9 mouse cellular contexts compared by ENCODE assay signal in the genomic region with DNA sequence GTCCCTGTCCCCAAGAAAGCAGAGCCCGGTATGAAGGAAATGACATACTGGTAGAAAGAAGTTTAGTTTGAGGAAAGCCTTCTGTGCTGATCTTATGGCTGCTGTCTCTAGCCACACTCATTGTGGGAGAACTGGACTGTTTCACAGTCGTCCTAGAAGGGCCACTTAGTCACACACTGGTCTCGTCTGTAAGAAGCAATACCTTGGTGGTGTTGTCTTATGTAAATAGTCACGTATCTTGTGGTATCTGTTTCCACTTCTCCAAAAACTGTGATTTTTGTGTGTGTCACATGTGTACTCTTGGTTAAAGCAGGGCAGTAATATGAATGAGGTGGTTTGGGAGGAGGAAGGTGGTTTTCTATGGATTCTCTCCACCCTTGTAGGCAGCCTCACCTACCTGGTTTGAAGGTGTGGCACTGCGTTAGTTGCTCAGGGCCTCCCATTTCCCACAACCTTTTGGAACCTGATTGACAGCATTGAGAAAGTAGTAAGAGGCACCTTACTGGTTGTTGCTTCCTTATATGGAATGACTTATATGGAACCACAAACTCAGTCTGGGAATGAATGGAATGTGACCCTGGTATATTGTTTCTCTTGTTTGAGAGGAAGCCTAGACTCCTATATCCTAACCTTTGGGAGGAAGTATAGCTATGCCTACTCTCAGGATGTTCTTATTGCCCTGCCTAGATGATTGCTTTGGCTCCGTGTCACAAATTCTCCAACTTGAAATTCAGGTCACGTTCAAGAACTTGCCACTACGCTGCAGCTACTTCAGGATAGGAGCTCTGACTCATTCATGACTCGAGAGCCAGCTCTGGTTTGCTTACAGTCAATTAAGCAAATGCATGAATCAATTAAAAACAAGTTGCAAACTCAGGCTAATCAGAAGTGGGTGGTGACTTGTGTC. TPM values are rescaled to one million over a fixed set of nuclear protein-coding genes. Genes with fewer than 3 reads are reported as not detected.
DNase-seq lines count a peak whose midpoint lies in the region; ATAC-seq lines count a peak whose summit lies in the region.
"Had no signal": no experiment of that assay in that cellular context is flagged by ENCODE, and none has a peak within 500 bp of the region (broad histone marks: within the 10 kb centered on the region; RNA-seq: fewer than 3 reads in every experiment).

No protein-coding gene starts in this region.

- no peak for DNase-seq in heart, adult 18-20 months
- DNase-seq in 3134 (ENCODE audit: extremely low read depth, insufficient read length, low spot score): peak; percentile 59
- DNase-seq in fat pad, adult 2 months (ENCODE audit: extremely low read depth, low read depth, low spot score): peak; percentile 28
- DNase-seq in spleen, adult 18-20 months: no peak
- DNase-seq in hindbrain, embryonic 14.5 days (ENCODE audit: low spot score): no peak
- DNase-seq in adrenal gland, adult 18-20 months (ENCODE audit: low spot score in 2 of 2): no peak

- no peak overlapping the region for H3K4me3 ChIP-seq in heart, embryonic 13.5 days
- H3K4me3 ChIP-seq in limb, embryonic 15.5 days: no peak overlapping the region
- no peak overlapping the region for H3K4me3 ChIP-seq in hindbrain, embryonic 14.5 days (replicated peaks; ENCODE audit: low read length)
- H3K4me3 ChIP-seq: heart, embryonic 12.5 days had no signal

- H3K27me3 ChIP-seq in heart, embryonic 13.5 days (replicated peaks): no peaks in the 10 kb centered on the region
- no peaks in the 10 kb centered on the region for H3K27me3 ChIP-seq in limb, embryonic 15.5 days
- no peaks in the 10 kb centered on the region for H3K27me3 ChIP-seq in hindbrain, embryonic 14.5 days (ENCODE audit: control insufficient read depth, insufficient read depth, low read length)
- H3K27me3 ChIP-seq: heart, embryonic 12.5 days had no signal

- H3K4me1 ChIP-seq in heart, embryonic 13.5 days: peaks cover 35% of the 10 kb centered on the region
- peaks cover 12% of the 10 kb centered on the region for H3K4me1 ChIP-seq in limb, embryonic 15.5 days
- no peaks in the 10 kb centered on the region for H3K4me1 ChIP-seq in hindbrain, embryonic 14.5 days (replicated peaks; ENCODE audit: control insufficient read depth, insufficient read depth, low read length)

- H3K27ac ChIP-seq in heart, embryonic 13.5 days (replicated peaks): peak overlapping the region; percentile 31; the same call in 1 of the 2 replicates
- peak overlapping the region; percentile 48; the same call in 1 of the 2 replicates for H3K27ac ChIP-seq in limb, embryonic 15.5 days
- no peak overlapping the region for H3K27ac ChIP-seq in hindbrain, embryonic 14.5 days

- 52% methylated on average over 9 of the region's 9 CpGs for WGBS in heart, embryonic 13.5 days
- WGBS in limb, embryonic 15.5 days: 62% methylated on average over 9 of the region's 9 CpGs
- WGBS in hindbrain, embryonic 14.5 days: 71% methylated on average over 9 of the region's 9 CpGs

- no peaks in the 10 kb centered on the region for H3K9me3 ChIP-seq in heart, embryonic 13.5 days
- H3K9me3 ChIP-seq in limb, embryonic 15.5 days: no peaks in the 10 kb centered on the region
- H3K9me3 ChIP-seq in hindbrain, embryonic 14.5 days (ENCODE audit: control insufficient read depth, low read length): no peaks in the 10 kb centered on the region
- H3K9me3 ChIP-seq: heart, embryonic 12.5 days had no signal

- ATAC-seq in heart, embryonic 13.5 days (ENCODE audit: extremely low read depth, insufficient number of reproducible peaks, low FRiP score, low TSS enrichment): no peak
- 0 out of 2 replicates have a peak, but pooled peaks have one; percentile 58 for ATAC-seq in limb, embryonic 15.5 days (ENCODE audit: insufficient number of reproducible peaks, low FRiP score, low TSS enrichment, low read depth)
- no peak for ATAC-seq in hindbrain, embryonic 14.5 days (ENCODE audit: low FRiP score)

- no peak overlapping the region for H3K4me2 ChIP-seq in heart, embryonic 13.5 days
- no peak overlapping the region for H3K4me2 ChIP-seq in limb, embryonic 15.5 days
- H3K4me2 ChIP-seq in hindbrain, embryonic 14.5 days (replicated peaks): no peak overlapping the region
- H3K4me2 ChIP-seq: heart, embryonic 12.5 days had no signal

- H3K36me3 ChIP-seq in heart, embryonic 13.5 days: no peaks in the 10 kb centered on the region
- no peaks in the 10 kb centered on the region for H3K36me3 ChIP-seq in limb, embryonic 15.5 days
- H3K36me3 ChIP-seq in hindbrain, embryonic 14.5 days (replicated peaks; ENCODE audit: control insufficient read depth, insufficient read depth): no peaks in the 10 kb centered on the region
- H3K36me3 ChIP-seq: heart, embryonic 12.5 days had no signal

- H3K9ac ChIP-seq in heart, embryonic 13.5 days: no peak overlapping the region
- H3K9ac ChIP-seq in limb, embryonic 15.5 days: no peak overlapping the region
- H3K9ac ChIP-seq in hindbrain, embryonic 14.5 days: no peak overlapping the region
- H3K9ac ChIP-seq: heart, embryonic 12.5 days had no signal

RNA-seq across cellular contexts. Expression of a gene that starts 28.2 kb away (rescaled TPM):
- 7.4 and 7.5 TPM in 2 replicates for polyA plus RNA-seq in heart, embryonic 13.5 days (2015; fragmentation: Nextera tagmentation; extraction: Ambion mirVana)
- total RNA-seq in heart, adult 18-20 months (2021): 1 to 10 TPM; 4.8 to 5.4 TPM
- polyA plus RNA-seq in limb, embryonic 15.5 days (2015; fragmentation: Nextera tagmentation; extraction: Ambion mirVana): 30.0 and 31.3 TPM in 2 replicates
- polyA plus RNA-seq in hindbrain, embryonic 14.5 days (2014; fragmentation: Nextera tagmentation; extraction: Ambion mirVana): 15.5 and 18.8 TPM in 2 replicates
- total RNA-seq in adrenal gland, adult 18-20 months (2021): 1 to 10 TPM; 4.0 to 6.1 TPM

Comparison
In these comparisons a context has a peak if more than half of its experiments do, and no peak if none do; other contexts are left out.
1. DNase-seq: peak in 3134 (single experiment) and fat pad, adult 2 months (single experiment); none in heart, adult 18-20 months (0 of 2), spleen, adult 18-20 months (0 of 2), hindbrain, embryonic 14.5 days (single experiment) and adrenal gland, adult 18-20 months (0 of 2).